Mouse (Mus musculus): ENCODE data around the gene Cgn. TPM values are rescaled to one million over a fixed set of nuclear protein-coding genes. Genes with fewer than 3 reads are reported as not detected.
"Not testable (repeated sequence)": the region's sequence is repeated elsewhere in the genome, so short reads cannot be mapped to it uniquely, and the experiment has no call there.

Cgn gene
- polyA plus RNA-seq, 1 experiment from 2014 or later: 29.7 TPM

DNA sequence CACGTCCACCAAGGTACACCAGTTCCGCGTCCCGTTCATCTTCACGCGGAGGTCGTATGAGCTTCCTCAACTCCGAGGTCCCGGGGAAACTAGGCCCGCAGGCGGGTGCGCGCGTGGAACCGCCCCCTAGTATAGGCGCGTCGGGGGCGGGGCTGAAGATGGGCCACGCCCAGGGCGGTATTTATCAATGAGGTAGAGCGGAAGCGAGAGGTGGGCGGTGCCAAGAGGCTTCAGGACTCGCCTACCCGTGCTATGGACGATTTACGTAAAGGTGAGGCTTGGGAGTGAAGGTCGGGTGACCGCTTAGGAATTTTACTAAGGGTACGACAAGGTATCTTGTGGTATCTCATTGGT is 28.3 kb downstream of the Cgn start:
- H3K36me3 ChIP-seq, H3K9ac ChIP-seq, H3K27me3 ChIP-seq, H3K27ac ChIP-seq, H3K9me3 ChIP-seq, H3K4me1 ChIP-seq: not testable (repeated sequence)
- 0% methylated on average over 15 of the region's 31 CpGs for WGBS
- H3K4me3 ChIP-seq: peak overlapping the region; percentile 32
- ATAC-seq (ENCODE audit: borderline replicate concordance, extremely low read depth, low FRiP score, low TSS enrichment): peak; percentile 94
- H3K4me2 ChIP-seq: peak overlapping the region; percentile 48

DNA sequence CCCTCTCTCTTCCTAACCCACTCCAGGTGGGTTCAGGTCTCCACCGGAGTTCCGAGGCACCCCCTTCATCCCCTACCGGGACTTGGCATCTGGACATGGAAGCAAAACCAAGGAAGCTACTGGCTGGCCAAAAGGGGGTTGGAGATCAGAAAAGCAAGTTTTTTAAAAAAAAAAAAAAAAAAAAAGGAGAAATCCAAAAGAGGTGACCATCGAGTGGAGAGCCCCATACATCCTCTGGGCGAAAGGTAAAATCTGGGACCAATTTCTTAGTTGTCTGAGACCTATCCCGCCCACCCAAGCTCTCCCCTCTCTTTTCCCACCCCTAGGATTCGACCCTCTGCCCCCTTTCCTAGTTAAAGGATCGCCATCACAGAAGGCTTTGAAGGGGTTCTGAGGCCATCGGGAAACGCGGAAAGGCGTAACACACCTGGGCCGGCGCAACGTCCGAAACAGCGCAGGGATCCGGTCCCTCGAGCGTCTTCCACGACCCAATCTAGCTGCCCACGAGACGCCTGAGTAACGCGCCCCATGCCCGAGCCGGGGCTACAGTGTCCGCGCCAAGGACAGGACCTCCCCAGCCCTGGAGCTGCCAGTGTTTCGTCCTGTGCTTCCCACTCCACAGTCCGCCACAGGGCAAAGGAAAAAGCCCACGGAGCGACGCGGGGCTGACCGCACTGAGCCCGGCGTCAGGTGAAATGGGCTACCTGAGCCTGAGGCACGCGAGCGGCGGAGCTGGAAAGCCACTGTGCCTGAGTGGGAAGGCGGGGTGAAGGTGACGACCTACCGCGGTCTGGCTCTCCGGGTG is 28.8 kb downstream of the Cgn start:
- H3K36me3 ChIP-seq, H3K27me3 ChIP-seq, H3K9me3 ChIP-seq, H3K4me1 ChIP-seq: not testable (repeated sequence)
- peak overlapping the region; percentile 70 for H3K4me2 ChIP-seq
- H3K4me3 ChIP-seq: peak overlapping the region; percentile 42
- peak overlapping the region; percentile 33; the same call in 1 of the 2 replicates for H3K27ac ChIP-seq
- peak; percentile 55; the same call in 1 of the 2 replicates for ATAC-seq (ENCODE audit: borderline replicate concordance, extremely low read depth, low FRiP score, low TSS enrichment)
- H3K9ac ChIP-seq: peak overlapping the region; percentile 41
- WGBS: 4% methylated on average over 22 of the region's 47 CpGs

DNA sequence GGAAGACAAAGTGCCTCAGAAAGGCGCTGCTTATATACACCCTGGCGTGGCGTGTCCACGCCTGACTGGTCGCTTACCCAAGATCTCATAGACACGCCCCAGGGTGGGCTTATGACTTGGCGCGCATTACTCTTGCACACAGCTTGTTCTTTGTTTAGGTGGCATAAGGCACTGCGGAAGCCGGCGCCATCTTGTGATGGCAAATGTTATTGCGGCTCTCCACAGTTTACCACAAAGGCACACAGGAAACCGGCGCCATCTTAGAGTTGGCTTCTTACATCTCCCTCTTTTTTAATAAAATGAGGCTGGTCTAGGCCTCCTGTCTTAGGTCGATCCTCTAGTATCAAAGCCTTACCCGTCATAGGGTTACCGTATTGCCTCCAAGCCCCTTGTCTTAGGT is 40.6 kb downstream of the Cgn start:
- WGBS: 94% methylated on average over 17 of the region's 17 CpGs
- H3K4me1 ChIP-seq: no peaks in the 10 kb centered on the region
- no peak overlapping the region for H3K27ac ChIP-seq
- H3K36me3 ChIP-seq: no peaks in the 10 kb centered on the region
- H3K9ac ChIP-seq: no peak overlapping the region
- no peak overlapping the region for H3K4me2 ChIP-seq
- no peaks in the 10 kb centered on the region for H3K9me3 ChIP-seq
- no peak overlapping the region for H3K4me3 ChIP-seq
- ATAC-seq (ENCODE audit: borderline replicate concordance, extremely low read depth, low FRiP score, low TSS enrichment): no peak
- H3K27me3 ChIP-seq: no peaks in the 10 kb centered on the region

DNA sequence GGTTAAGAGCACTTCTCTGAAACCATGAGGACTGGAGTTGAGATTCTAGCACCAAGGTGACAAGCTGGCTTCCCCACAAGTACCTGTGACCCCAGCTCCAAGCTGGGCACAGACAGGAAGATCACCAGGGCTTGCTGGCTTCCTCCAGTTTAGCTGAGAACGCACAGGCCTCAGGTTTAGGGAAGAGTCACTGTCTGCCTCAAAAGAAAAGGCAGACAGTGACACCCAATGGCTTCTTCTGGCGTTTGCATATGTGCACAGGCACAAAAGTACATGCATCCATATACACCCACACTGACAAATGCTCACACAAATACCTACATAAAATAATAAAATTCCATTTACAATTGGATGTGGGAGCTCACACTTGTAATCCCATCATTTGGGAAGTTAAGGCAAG is 62.7 kb downstream of the Cgn start:
- not testable (repeated sequence) for H3K9ac ChIP-seq; H3K27me3 ChIP-seq; H3K27ac ChIP-seq; H3K4me1 ChIP-seq; H3K9me3 ChIP-seq; H3K4me3 ChIP-seq; H3K36me3 ChIP-seq; H3K4me2 ChIP-seq; ATAC-seq (ENCODE audit: borderline replicate concordance, extremely low read depth, low FRiP score, low TSS enrichment)
- WGBS: 23% methylated on average over 2 of the region's 2 CpGs

DNA sequence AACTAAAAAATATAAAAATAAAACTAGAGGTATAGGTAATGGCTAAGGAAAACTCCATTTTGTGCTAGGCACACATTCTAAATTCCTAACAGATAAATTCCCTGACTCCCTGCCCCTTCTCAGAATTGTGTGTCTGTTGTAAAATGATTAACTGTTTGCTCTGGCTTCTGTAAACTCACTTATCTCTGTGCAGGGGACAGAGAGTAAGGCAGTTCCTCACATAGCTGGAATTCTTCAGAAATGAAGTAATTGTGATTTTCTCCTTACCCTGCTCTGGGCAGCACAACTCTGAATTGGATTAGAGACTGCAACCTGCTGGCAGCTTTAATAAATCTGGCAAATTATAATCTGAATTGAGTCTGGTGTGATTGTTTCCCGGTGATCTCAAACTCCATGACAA is 68.0 kb downstream of the Cgn start:
- not testable (repeated sequence) for H3K36me3 ChIP-seq, H3K9me3 ChIP-seq, H3K27me3 ChIP-seq, H3K4me1 ChIP-seq, H3K4me3 ChIP-seq, H3K27ac ChIP-seq, H3K4me2 ChIP-seq, H3K9ac ChIP-seq
- WGBS: 33% methylated on average over 1 of the region's 1 CpGs
- ATAC-seq (ENCODE audit: borderline replicate concordance, extremely low read depth, low FRiP score, low TSS enrichment): peak; percentile 82

DNA sequence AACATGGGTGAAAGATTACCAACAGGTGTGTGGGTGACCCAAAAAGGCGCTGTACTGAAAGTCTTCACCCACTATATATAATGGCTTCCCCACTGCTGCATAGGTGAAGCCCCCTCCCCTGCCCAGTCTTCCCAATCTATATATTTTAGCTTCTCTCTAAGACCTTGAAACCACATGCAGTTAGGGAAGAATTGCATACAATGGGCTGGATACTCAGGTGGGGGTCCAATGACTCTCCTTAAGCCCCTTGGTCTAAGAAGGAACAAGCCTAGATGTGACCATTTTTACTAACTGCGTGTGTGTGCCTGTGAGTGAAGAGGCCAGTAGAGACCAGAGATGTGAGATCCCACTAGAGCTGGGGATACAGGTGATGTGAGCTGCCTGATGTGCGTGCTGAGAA is 72.9 kb downstream of the Cgn start:
- H3K4me1 ChIP-seq; H3K9me3 ChIP-seq; ATAC-seq (ENCODE audit: borderline replicate concordance, extremely low read depth, low FRiP score, low TSS enrichment); H3K27ac ChIP-seq; H3K4me3 ChIP-seq; H3K4me2 ChIP-seq; H3K27me3 ChIP-seq; H3K9ac ChIP-seq; H3K36me3 ChIP-seq: not testable (repeated sequence)
- 73% methylated on average over 3 of the region's 3 CpGs for WGBS

DNA sequence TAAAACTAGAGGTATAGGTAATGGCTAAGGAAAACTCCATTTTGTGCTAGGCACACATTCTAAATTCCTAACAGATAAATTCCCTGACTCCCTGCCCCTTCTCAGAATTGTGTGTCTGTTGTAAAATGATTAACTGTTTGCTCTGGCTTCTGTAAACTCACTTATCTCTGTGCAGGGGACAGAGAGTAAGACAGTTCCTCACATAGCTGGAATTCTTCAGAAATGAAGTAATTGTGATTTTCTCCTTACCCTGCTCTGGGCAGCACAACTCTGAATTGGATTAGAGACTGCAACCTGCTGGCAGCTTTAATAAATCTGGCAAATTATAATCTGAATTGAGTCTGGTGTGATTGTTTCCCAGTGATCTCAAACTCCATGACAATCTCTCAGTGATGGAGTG is 75.7 kb downstream of the Cgn start:
- not testable (repeated sequence) for H3K4me2 ChIP-seq, H3K4me3 ChIP-seq, H3K27ac ChIP-seq, H3K27me3 ChIP-seq, H3K9me3 ChIP-seq, H3K36me3 ChIP-seq, H3K4me1 ChIP-seq, H3K9ac ChIP-seq
- ATAC-seq (ENCODE audit: borderline replicate concordance, extremely low read depth, low FRiP score, low TSS enrichment): 0 out of 2 replicates have a peak, but pooled peaks have one; percentile 52

Other genes with a start within 250 kb of the Cgn start
- 46.5 and 48.5 TPM in 2 replicates for gene Snx27, start 203.8 kb downstream of the Cgn start, polyA plus RNA-seq (2015; fragmentation: Nextera tagmentation; extraction: Ambion mirVana)
- gene Gm10972, start 143.4 kb downstream of the Cgn start, polyA plus RNA-seq (2015; fragmentation: Nextera tagmentation; extraction: Ambion mirVana): not detected in 2 replicates
- 10.4 and 11.6 TPM in 2 replicates for gene Tuft1, start 127.6 kb downstream of the Cgn start, polyA plus RNA-seq (2015; fragmentation: Nextera tagmentation; extraction: Ambion mirVana)
- 7.5 and 8.5 TPM in 2 replicates for gene Selenbp2, start 92.9 kb downstream of the Cgn start, polyA plus RNA-seq (2015; fragmentation: Nextera tagmentation; extraction: Ambion mirVana)
- gene Pogz, start 51.1 kb upstream of the Cgn start, polyA plus RNA-seq (2015; fragmentation: Nextera tagmentation; extraction: Ambion mirVana): 13.7 and 16.3 TPM in 2 replicates
- gene Psmb4, start 100.5 kb upstream of the Cgn start, polyA plus RNA-seq (2015; fragmentation: Nextera tagmentation; extraction: Ambion mirVana): 336 and 350 TPM in 2 replicates
- gene Selenbp1, start 146.6 kb upstream of the Cgn start, polyA plus RNA-seq (2015; fragmentation: Nextera tagmentation; extraction: Ambion mirVana): 216 and 237 TPM in 2 replicates
- 9.5 and 9.8 TPM in 2 replicates for gene Rfx5, start 167.6 kb upstream of the Cgn start, polyA plus RNA-seq (2015; fragmentation: Nextera tagmentation; extraction: Ambion mirVana)
- 20.5 and 21.8 TPM in 2 replicates for gene Pi4kb, start 188.2 kb upstream of the Cgn start, polyA plus RNA-seq (2015; fragmentation: Nextera tagmentation; extraction: Ambion mirVana)
- 22.0 and 22.9 TPM in 2 replicates for gene Zfp687, start 229.0 kb upstream of the Cgn start, polyA plus RNA-seq (2015; fragmentation: Nextera tagmentation; extraction: Ambion mirVana)